Mouse (Mus musculus): ENCODE data around the gene Rbm15b. TPM values are rescaled to one million over a fixed set of nuclear protein-coding genes. Genes with fewer than 3 reads are reported as not detected.

The Rbm15b gene
- polyA plus RNA-seq, 1 experiment from 2014 or later = 19.2 TPM

- Histone ChIP-seq H3K4me1 (ENCODE audit: control insufficient read depth, insufficient read depth, low read length) (peaks cover 16% of the 10 kb centered on the region), H3K4me2 (replicated peaks; ENCODE audit: low read depth, low read length) (no peak overlapping the region), H3K27me3 (ENCODE audit: control insufficient read depth, insufficient read depth, low read length) (no peaks in the 10 kb centered on the region), H3K36me3 (ENCODE audit: control insufficient read depth, insufficient read depth, low read length) (peaks cover 80% of the 10 kb centered on the region), H3K27ac (ENCODE audit: low read depth, low read length) (no peak overlapping the region), H3K9me3 (ENCODE audit: control insufficient read depth, low read length) (no peaks in the 10 kb centered on the region), H3K9ac (ENCODE audit: low read depth, low read length) (no peak overlapping the region), H3K4me3 (ENCODE audit: low read length) (no peak overlapping the region)
- ATAC-seq (ENCODE audit: low FRiP score, low TSS enrichment) = no peak
- 72% methylated on average over 4 of the region's 4 CpGs for WGBS
Observed at GRCm38 (mm10) chr9:106879471-106879870, 7.8 kb downstream of the Rbm15b start.

DNA sequence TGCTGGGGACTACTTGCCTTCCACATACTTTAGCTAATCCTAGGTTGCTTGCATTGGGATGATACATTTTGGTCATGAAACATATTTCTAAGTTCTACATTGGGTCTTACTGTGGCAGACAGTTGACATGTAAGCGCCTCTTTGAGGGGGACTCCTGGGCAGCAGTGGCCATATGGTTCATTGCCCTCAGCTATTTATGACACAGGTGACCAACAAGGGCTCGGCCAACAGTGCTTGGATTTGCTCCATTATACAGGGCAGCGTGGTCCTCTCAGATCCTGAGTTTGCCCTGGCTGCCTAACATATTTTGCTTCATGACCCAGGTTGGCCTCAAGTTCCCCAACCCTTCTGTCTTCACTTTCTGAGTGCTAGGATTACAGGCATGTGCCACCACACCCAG is 10.6 kb downstream of the Rbm15b start:
- no peaks in the 10 kb centered on the region for H3K27me3 ChIP-seq (ENCODE audit: control insufficient read depth, insufficient read depth, low read length)
- peaks cover 74% of the 10 kb centered on the region for H3K36me3 ChIP-seq (ENCODE audit: control insufficient read depth, insufficient read depth, low read length)
- H3K4me1 ChIP-seq (ENCODE audit: control insufficient read depth, insufficient read depth, low read length) = no peaks in the 10 kb centered on the region
- no peak overlapping the region for H3K4me3 ChIP-seq (ENCODE audit: low read length)
- H3K9me3 ChIP-seq (ENCODE audit: control insufficient read depth, low read length) = no peaks in the 10 kb centered on the region
- H3K27ac ChIP-seq (ENCODE audit: low read depth, low read length) = no peak overlapping the region
- WGBS = 42% methylated on average over 3 of the region's 3 CpGs
- no peak overlapping the region for H3K4me2 ChIP-seq (replicated peaks; ENCODE audit: low read depth, low read length)
- no peak for ATAC-seq (ENCODE audit: low FRiP score, low TSS enrichment)
- H3K9ac ChIP-seq (ENCODE audit: low read depth, low read length) = no peak overlapping the region

DNA sequence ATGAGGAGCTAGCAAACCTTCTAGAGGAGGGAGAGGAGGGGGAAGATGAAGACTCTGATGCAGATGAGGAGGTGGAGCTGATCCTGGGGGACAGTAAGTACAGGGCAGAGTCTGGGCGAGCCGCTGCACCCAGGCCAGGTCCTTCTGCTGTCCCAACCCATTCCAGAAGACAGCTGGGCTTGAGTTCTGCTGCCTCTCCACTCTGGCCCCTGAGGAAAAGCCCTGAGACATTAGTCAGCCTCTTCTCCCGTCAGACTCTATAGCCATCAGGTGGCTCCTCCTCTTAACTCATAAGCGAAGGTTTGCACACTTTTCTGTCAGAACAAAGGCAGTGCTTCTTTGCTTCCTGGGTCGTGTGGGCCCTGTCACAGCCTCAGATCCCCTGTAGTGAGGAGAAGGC is 13.0 kb downstream of the Rbm15b start:
- no peak for ATAC-seq (ENCODE audit: low FRiP score, low TSS enrichment)
- no peaks in the 10 kb centered on the region for H3K9me3 ChIP-seq (ENCODE audit: control insufficient read depth, low read length)
- WGBS = 88% methylated on average over 5 of the region's 5 CpGs
- no peak overlapping the region for H3K9ac ChIP-seq (ENCODE audit: low read depth, low read length)
- no peaks in the 10 kb centered on the region for H3K4me1 ChIP-seq (ENCODE audit: control insufficient read depth, insufficient read depth, low read length)
- H3K27me3 ChIP-seq (ENCODE audit: control insufficient read depth, insufficient read depth, low read length) = no peaks in the 10 kb centered on the region
- H3K27ac ChIP-seq (ENCODE audit: low read depth, low read length) = no peak overlapping the region
- peaks cover 67% of the 10 kb centered on the region for H3K36me3 ChIP-seq (ENCODE audit: control insufficient read depth, insufficient read depth, low read length)
- H3K4me3 ChIP-seq (ENCODE audit: low read length) = no peak overlapping the region
- H3K4me2 ChIP-seq (replicated peaks; ENCODE audit: low read depth, low read length) = no peak overlapping the region

- 90% methylated on average over 11 of the region's 11 CpGs for WGBS
- H3K36me3 ChIP-seq (ENCODE audit: control insufficient read depth, insufficient read depth, low read length) = peaks cover 73% of the 10 kb centered on the region
- H3K9me3 ChIP-seq (ENCODE audit: control insufficient read depth, low read length) = no peaks in the 10 kb centered on the region
- ATAC-seq (ENCODE audit: low FRiP score, low TSS enrichment) = no peak
- H3K4me3 ChIP-seq (ENCODE audit: low read length) = no peak overlapping the region
- no peaks in the 10 kb centered on the region for H3K4me1 ChIP-seq (ENCODE audit: control insufficient read depth, insufficient read depth, low read length)
- no peak overlapping the region for H3K4me2 ChIP-seq (replicated peaks; ENCODE audit: low read depth, low read length)
- no peak overlapping the region for H3K9ac ChIP-seq (ENCODE audit: low read depth, low read length)
- no peaks in the 10 kb centered on the region for H3K27me3 ChIP-seq (ENCODE audit: control insufficient read depth, insufficient read depth, low read length)
- no peak overlapping the region for H3K27ac ChIP-seq (ENCODE audit: low read depth, low read length)
Observed at GRCm38 (mm10) chr9:106858036-106858435, 29.2 kb downstream of the Rbm15b start.

- 91% methylated on average over 3 of the region's 3 CpGs for WGBS
- no peaks in the 10 kb centered on the region for H3K4me1 ChIP-seq (ENCODE audit: control insufficient read depth, insufficient read depth, low read length)
- H3K4me2 ChIP-seq (replicated peaks; ENCODE audit: low read depth, low read length) = no peak overlapping the region
- no peak overlapping the region for H3K9ac ChIP-seq (ENCODE audit: low read depth, low read length)
- H3K27me3 ChIP-seq (ENCODE audit: control insufficient read depth, insufficient read depth, low read length) = no peaks in the 10 kb centered on the region
- ATAC-seq (ENCODE audit: low FRiP score, low TSS enrichment) = no peak
- no peaks in the 10 kb centered on the region for H3K9me3 ChIP-seq (ENCODE audit: control insufficient read depth, low read length)
- no peak overlapping the region for H3K4me3 ChIP-seq (ENCODE audit: low read length)
- peaks cover 73% of the 10 kb centered on the region for H3K36me3 ChIP-seq (ENCODE audit: control insufficient read depth, insufficient read depth, low read length)
- H3K27ac ChIP-seq (ENCODE audit: low read depth, low read length) = no peak overlapping the region
Observed at GRCm38 (mm10) chr9:106856664-106857063, 30.6 kb downstream of the Rbm15b start.

DNA sequence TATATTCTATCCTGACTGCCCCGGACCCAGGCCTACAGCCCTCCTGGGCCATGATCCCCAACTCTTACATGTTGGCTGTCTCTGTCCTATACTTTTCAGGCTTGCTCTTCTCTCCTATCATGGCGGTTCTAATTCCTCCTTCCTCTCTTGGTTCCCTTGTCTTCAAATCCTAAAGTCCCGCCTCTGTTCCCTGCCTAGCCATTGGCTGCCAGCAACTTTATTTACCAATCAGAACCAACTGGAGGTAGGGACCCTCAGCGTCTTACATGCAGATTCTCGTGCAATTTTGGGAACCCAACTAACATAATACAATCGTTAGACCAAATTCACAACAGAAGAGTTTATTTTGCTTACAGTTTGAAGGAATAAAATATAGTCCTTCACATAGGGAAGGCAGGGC is 44.4 kb downstream of the Rbm15b start:
- H3K4me1 ChIP-seq (ENCODE audit: control insufficient read depth, insufficient read depth, low read length) = no peaks in the 10 kb centered on the region
- H3K27me3 ChIP-seq (ENCODE audit: control insufficient read depth, insufficient read depth, low read length) = no peaks in the 10 kb centered on the region
- no peak for ATAC-seq (ENCODE audit: low FRiP score, low TSS enrichment)
- H3K36me3 ChIP-seq (ENCODE audit: control insufficient read depth, insufficient read depth, low read length) = peaks cover 67% of the 10 kb centered on the region
- no peaks in the 10 kb centered on the region for H3K9me3 ChIP-seq (ENCODE audit: control insufficient read depth, low read length)
- WGBS = 93% methylated on average over 6 of the region's 6 CpGs
- no peak overlapping the region for H3K4me3 ChIP-seq (ENCODE audit: low read length)
- no peak overlapping the region for H3K9ac ChIP-seq (ENCODE audit: low read depth, low read length)
- H3K27ac ChIP-seq (ENCODE audit: low read depth, low read length) = no peak overlapping the region
- no peak overlapping the region for H3K4me2 ChIP-seq (replicated peaks; ENCODE audit: low read depth, low read length)

DNA sequence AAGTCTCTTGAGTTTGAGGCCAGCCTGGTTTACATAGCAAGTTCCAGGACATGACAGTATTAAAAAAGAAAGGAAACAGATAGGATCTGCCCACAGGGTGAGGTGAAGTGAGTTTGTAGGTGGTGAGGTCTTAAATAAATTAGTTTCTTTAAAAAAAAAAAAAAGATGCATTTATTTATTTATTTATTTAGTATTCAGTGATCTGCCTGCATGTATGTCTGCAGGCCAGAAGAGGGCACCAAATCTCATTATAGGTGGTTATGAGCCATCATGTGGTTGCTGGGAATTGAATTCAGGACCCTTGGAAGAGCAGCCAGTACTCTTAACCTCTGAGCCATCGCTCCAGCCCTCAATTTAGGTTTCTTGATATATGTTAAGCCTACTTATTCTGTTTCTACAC is 46.7 kb downstream of the Rbm15b start:
- no peak overlapping the region for H3K4me3 ChIP-seq (ENCODE audit: low read length)
- ATAC-seq (ENCODE audit: low FRiP score, low TSS enrichment) = no peak
- peaks cover 69% of the 10 kb centered on the region for H3K36me3 ChIP-seq (ENCODE audit: control insufficient read depth, insufficient read depth, low read length)

More for the DNA sequence above, 46.7 kb downstream of the Rbm15b start:
- H3K9me3 ChIP-seq (ENCODE audit: control insufficient read depth, low read length) = no peaks in the 10 kb centered on the region
- WGBS = 94% methylated on average over 1 of the region's 1 CpGs
- H3K27ac ChIP-seq (ENCODE audit: low read depth, low read length) = no peak overlapping the region
- H3K4me2 ChIP-seq (replicated peaks; ENCODE audit: low read depth, low read length) = no peak overlapping the region
- H3K4me1 ChIP-seq (ENCODE audit: control insufficient read depth, insufficient read depth, low read length) = no peaks in the 10 kb centered on the region
- H3K27me3 ChIP-seq (ENCODE audit: control insufficient read depth, insufficient read depth, low read length) = no peaks in the 10 kb centered on the region
- no peak overlapping the region for H3K9ac ChIP-seq (ENCODE audit: low read depth, low read length)

Other genes starting within 250 kb of the Rbm15b start
- gene Grm2, start 231.3 kb downstream of the Rbm15b start, polyA plus RNA-seq (2014; fragmentation: Nextera tagmentation; extraction: Ambion mirVana) = not detected in 2 replicates
- gene Tex264, start 201.5 kb downstream of the Rbm15b start, polyA plus RNA-seq (2014; fragmentation: Nextera tagmentation; extraction: Ambion mirVana) = 42.5 and 58.2 TPM in 2 replicates
- gene Rad54l2, start 98.2 kb downstream of the Rbm15b start, polyA plus RNA-seq (2014; fragmentation: Nextera tagmentation; extraction: Ambion mirVana) = 7.5 and 7.9 TPM in 2 replicates
- gene Dcaf1, start 65.6 kb downstream of the Rbm15b start, polyA plus RNA-seq (2014; fragmentation: Nextera tagmentation; extraction: Ambion mirVana) = 21.0 and 33.9 TPM in 2 replicates
- gene Manf, start 4.6 kb upstream of the Rbm15b start, polyA plus RNA-seq (2014; fragmentation: Nextera tagmentation; extraction: Ambion mirVana) = 295 and 319 TPM in 2 replicates

Measured in kidney, embryonic 14.5 days (tissue).